Mouse (Mus musculus): ENCODE results near the gene Elavl1. TPM values are rescaled to one million over a fixed set of nuclear protein-coding genes. Genes with fewer than 3 reads are reported as not detected.
"Not testable (repeated sequence)": the region's sequence is repeated elsewhere in the genome, so short reads cannot be mapped to it uniquely, and the experiment has no call there.

The Elavl1 gene
- total RNA-seq, 2 experiments from 2014 or later: 46.0 to 86.6 TPM

DNA sequence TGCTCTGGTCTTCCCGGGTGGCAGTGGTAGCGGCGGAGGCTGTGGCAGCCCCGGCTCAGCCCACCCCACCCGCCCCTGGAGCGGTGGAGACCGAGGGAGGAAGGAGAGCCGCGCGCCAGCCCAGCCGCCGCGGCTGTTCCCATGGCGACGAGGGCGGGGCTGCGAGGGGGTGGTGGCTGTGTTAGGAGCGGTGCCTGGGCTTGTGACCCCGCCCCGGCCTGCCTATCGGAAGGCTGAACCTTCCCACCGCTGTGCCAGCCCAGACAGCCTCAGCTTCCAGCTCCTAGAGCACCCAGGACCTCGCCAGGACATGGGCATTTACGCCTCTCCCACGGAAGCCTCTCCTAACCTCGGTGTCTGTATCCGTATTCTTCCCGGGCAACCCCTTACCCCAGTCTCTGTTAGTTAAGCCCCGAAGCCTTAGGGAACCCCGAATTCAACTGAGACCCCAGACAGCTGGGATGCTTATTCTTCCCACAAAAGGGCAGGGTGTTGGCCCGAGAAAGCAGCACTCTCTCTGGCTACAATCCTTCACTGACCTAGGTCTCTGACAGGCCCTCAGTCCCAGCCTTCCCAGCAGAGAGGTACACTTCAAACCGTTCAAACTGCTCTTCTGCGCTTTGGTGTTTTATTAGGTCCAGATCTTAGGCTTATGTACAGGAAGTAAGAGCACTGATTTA lies 65.9 kb downstream of the Elavl1 start, which contains the start of gene Ctxn1:
Gene Ctxn1 (minus strand): TSS at position 150 of the 680 bp plus-strand sequence.
- peak; percentile 94 for ATAC-seq (ENCODE audit: poor library complexity, severe bottlenecking)

DNA sequence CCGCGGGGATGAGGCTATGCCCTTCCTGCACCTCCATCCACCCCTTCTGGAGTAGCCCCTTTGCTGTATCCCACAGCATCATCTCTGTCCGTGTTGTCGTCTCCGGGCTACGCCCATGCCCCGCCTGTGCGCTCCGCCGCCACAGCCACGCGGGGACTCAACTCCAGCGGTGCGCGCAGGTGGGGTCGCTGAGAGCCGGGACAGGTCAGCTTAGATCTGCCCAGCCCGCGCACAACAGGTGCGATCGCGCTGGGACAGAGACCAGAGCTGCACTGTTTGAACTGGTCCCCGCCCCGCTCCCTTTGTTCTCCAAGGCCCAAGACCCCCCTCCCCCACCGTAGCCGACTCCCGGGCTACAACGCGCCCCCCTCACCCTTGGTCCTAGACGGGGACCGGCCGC lies 66.5 kb downstream of the Elavl1 start:
- peak; percentile 13; the same call in 1 of the 2 replicates for ATAC-seq (ENCODE audit: poor library complexity, severe bottlenecking)

DNA sequence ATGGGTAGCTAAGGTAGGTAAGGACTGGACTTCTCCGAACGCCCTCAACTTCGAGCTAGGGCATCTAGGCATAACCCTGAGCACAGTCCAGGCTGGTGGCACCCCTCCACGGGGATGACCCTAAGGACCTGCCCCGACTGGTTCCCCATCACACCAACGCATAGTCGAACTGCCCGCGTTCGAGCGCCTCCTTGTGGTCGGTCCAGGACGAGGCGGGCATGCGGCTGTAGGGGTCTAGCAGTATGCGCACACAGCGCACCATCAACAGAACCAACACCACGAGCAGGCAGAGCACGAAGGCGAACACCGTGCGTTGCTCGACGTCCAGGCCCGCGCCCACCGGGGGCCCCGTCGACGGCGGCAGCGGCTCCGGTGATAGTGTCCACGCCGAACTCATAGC lies 67.0 kb downstream of the Elavl1 start:
- peak; percentile 75 for ATAC-seq (ENCODE audit: poor library complexity, severe bottlenecking)

DNA sequence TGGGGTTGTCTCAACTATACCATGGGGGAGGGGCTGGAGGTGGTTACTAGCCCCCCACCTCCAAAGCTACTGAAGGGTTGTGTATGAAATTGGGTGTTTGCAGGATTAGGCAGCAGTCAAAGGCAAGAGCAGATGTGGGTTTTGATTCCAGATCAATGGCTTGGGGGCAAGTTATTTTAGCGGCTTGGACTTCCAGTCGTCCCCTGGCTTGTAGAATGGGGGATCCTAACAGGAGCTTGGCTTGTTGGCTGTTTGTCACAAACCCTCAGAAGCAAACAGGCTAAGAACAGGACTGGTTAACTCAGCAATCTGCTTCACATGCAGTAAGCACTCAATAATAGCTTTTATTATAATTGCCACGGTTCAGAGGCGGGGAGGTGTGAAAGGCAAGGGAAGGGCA lies 67.9 kb downstream of the Elavl1 start:
- ATAC-seq (ENCODE audit: poor library complexity, severe bottlenecking): no peak

- ATAC-seq (ENCODE audit: poor library complexity, severe bottlenecking): no peak
Measured at GRCm38 (mm10) chr8:4256911-4257310, 68.3 kb downstream of the Elavl1 start.

- ATAC-seq (ENCODE audit: poor library complexity, severe bottlenecking): not testable (repeated sequence)
Measured at GRCm38 (mm10) chr8:4255471-4255870, 69.7 kb downstream of the Elavl1 start.

DNA sequence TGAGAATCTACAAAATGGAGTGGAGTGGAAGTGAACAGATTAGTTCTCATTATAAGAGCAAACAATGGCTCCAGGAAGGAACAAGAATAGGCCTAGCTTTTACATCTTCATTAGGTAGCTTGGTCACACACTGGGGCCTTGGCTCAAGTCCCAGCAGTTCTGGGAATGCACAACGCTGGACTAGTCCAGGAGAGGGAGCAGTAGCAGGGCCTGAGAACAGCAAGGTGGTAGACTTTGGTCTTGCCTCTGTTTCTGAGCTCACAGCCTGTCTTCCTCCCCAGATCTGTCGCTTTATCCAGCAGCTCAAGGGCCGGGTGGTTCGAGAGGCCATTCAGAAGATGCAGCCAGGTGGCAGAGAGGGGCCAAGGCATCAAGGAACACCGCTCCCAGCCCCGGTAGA lies 71.2 kb downstream of the Elavl1 start:
- no peak for ATAC-seq (ENCODE audit: poor library complexity, severe bottlenecking)

DNA sequence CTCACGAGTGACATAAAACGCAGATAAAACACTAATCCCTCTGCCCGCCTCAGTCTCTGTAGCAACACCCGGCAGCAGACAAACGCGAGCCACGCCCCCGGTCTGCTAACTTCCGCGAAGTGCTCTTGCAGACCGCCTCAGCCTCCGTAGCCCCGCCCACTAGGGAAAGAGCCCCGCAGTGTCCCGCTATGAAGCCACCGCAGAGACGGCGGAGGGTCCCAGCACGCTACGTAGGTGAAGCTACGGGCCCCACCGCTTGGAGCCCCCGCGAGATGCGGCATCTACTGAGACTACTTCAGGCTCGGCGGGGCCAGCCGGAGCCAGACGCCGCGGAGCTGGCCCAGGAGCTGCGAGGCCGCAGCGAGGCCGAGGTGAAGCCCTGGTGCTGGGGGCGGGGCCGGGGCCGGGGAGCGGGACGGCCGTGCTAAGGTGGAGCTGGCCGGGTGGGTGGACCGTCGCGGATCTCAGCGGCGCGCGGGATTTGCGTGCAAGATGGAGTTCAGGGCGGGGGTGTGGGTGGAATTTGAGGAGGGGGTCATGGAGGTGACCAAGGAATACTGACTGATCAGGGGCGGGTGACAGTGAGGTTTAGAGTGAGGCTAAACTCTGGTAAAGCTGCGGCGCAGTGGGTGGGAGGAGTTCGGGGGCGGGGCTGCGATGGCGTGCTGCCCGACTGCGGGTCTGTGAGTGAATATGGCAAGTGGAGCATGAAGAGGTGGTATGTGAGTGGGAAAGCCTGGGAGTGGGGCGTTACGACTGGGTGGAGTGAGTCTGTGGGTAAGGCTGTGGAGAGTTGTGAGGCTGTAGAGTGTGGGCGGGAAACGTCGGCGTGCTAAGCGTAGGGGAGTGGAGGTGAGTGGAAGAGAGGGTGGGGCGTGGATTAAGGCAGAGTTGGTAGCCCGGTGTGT lies 72.0 kb downstream of the Elavl1 start, which contains the start of gene Snapc2:
Gene Snapc2 (plus strand): TSS at position 147 of the 908 bp plus-strand sequence.
- peak; percentile 90 for ATAC-seq (ENCODE audit: poor library complexity, severe bottlenecking)

- no peak for ATAC-seq (ENCODE audit: poor library complexity, severe bottlenecking)
Measured at GRCm38 (mm10) chr8:4252116-4252760, 73.0 kb downstream of the Elavl1 start.

GRCm38 (mm10) chr8:4250306-4250970 lies 74.8 kb downstream of the Elavl1 start:
- ATAC-seq (ENCODE audit: poor library complexity, severe bottlenecking): peak; percentile 73

GRCm38 (mm10) chr8:4249213-4249612 lies 76.0 kb downstream of the Elavl1 start:
- ATAC-seq (ENCODE audit: poor library complexity, severe bottlenecking): no peak

GRCm38 (mm10) chr8:4247951-4248540 lies 77.2 kb downstream of the Elavl1 start, which contains the start of gene Tgfbr3l:
TSS of gene Tgfbr3l (plus strand) at chr8:4248214.
- ATAC-seq (ENCODE audit: poor library complexity, severe bottlenecking): no peak

DNA sequence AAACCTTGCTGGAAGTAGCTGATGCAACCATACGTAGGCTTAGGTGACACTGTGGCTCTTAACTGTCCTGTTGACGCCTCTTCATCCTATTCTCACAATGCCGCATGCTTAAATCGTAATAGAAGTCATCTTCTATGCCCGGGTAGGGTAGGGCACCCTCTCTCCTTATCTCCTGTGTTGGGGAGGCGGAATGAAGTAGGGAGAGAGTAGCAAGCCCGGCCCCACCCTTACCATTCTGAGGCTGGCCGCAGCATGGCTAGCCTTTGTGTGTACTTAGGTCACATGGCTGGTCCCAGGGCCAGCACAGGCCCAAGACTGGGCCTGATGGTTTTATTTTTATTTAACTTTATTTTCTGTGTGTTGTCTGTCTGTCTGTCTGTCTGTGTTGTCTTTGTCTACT lies 78.0 kb downstream of the Elavl1 start:
- no peak for ATAC-seq (ENCODE audit: poor library complexity, severe bottlenecking)

DNA sequence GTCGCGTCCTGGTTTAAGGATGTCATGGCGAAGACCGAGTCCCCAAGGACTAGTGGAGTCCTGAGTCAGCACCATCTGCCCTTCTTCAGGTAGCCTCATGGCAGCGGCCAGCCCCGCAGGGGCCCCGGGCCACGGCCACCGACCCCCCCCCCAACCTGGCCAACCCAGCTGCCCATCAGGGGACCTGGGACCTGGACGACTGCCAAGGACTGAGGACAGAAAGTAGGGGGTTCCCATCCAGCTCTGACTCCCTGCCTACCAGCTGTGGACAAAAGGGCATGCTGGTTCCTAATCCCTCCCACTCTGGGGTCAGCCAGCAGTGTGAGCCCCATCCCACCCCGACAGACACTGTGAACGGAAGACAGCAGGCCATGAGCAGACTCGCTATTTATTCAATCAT lies 79.5 kb downstream of the Elavl1 start:
- ATAC-seq (ENCODE audit: poor library complexity, severe bottlenecking): no peak

DNA sequence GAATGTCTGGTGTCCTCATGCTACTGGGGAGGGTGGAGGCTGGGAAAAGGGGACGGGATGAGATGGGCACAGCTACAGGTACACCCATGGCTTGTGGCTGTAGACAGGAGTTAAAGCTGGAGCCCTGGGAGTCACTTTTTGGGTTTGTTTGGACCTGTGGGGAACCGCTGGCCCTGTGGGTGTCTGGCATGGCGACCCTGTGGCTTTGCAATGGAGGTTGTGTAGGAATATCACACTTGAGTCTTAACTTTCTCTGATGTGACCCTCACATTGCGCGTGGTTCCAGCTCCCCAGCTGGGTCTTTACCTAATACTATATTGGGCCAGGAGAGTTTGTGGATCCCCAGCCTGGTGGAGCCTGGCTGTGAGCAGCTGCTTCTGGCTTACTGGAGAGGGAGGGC lies 80.2 kb downstream of the Elavl1 start:
- no peak for ATAC-seq (ENCODE audit: poor library complexity, severe bottlenecking)

DNA sequence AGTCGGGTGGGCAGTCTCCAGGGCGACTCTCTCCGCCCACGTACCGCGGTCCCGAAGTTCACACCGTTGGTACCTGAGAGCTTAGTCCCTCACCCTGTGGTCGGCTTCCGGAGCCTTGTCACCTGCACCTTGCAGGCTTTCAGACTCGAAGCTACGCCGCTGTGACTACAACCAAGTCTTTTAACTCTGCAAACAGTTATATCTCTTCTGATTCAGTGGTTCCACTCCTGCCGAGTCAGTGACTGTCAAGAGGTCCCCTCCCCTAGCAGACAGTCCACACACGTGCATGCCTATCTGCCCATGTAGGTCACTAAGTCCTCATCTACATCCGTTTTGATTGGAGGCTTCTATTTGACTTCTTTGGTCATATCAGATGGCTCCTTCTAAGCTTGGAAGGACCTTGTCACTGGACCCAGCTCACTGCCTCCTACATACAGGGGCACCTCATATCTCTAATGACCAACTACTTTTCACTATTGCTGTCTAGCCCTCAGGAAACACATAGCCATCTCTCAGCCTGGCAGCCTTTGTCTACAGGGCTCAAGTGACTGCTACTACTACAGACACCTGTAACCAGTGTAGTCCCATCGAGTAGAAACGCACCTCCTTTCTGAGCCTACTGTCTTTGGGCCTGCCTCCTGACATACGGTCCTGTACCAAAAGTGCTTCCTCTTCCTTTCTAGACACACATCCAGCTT lies 85.9 kb downstream of the Elavl1 start:
- peak; percentile 26 for ATAC-seq (ENCODE audit: poor library complexity, severe bottlenecking)

- ATAC-seq (ENCODE audit: poor library complexity, severe bottlenecking): peak; percentile 89
Measured at GRCm38 (mm10) chr8:4238434-4239192, 86.6 kb downstream of the Elavl1 start, which contains the start of the genes Map2k7 and Gm49320. TSS of gene Map2k7 (plus strand) at chr8:4238740. TSS of gene Gm49320 (plus strand) at chr8:4238865.

DNA sequence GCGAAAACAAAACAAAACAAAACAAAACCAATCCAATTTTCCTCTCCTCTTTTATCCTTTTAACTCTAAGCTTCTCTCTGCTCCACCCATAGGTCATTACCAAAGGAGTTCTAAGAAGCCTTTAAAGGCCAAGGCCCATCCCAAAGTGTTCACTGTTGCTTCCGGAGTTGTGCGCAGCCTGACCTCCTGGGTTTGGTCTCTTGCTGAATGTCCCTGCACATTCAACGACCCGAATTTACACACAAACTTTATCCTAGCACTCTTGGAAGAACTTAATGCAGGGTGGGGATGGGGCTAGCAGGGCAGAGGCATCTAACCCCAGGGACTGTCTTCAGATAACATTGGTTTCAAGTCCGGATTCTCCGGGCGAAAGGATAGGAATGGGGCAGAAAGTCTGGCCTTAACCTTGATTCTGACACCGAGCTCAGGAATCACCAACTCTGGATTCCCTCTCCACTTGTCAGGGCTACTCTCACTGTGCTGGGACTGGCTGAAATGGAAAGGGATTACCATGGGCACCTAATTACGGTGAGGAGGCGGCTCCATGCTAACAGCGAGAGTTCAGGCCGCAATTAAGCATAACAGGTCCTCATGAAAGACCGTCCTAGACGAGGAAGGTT lies 87.3 kb downstream of the Elavl1 start:
- ATAC-seq (ENCODE audit: poor library complexity, severe bottlenecking): no peak

Measured in megakaryocyte, adult 5-6 weeks (primary cell).